Mouse (Mus musculus): ENCODE data around the gene Olfr56. TPM values are rescaled to one million over a fixed set of nuclear protein-coding genes. Genes with fewer than 3 reads are reported as not detected.

The Olfr56 gene
- total and polyA plus RNA-seq, 3 experiments = 0.01 to 0.27 TPM; not detected in 1

DNA sequence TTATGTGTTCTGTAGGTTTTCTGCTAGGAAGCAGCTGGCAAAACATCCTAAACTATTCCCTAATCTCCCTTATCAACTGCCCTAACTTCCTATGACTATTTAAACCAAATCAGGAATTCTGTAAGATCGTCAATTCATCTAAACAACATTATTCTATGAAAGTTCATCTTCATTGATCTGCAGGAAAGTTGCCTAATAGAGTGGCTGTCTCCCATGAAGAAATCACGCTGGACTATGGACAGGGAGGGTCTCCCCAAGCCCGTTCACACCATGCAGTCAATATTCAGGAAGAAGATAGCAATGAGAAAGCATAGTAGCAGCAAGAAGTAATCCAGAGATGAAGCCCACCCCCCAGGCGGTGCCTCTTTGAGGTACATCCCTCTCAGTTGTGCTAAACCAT is 112.5 kb downstream of the Olfr56 start:
- TF ChIP-seq TAL1 (conservative IDR thresholded peaks at IDR 0.05; ENCODE audit: low read depth, low read length) (no peak), POLR2AphosphoS5 (IDR thresholded peaks at IDR 0.05; ENCODE audit: insufficient replicate concordance, low read depth, low read length) (no peak), GATA2 (IDR thresholded peaks at IDR 0.05; ENCODE audit: borderline replicate concordance, low read depth, low read length) (no peak), CTCF (IDR thresholded peaks at IDR 0.05; ENCODE audit: low read depth, low read length) (no peak), GATA1 (IDR thresholded peaks at IDR 0.05; ENCODE audit: borderline replicate concordance, low read length) (no peak)
- no peaks in the 10 kb centered on the region for H3K27me3 ChIP-seq (ENCODE audit: insufficient read depth, low read length)
- H3K9me3 ChIP-seq (replicated peaks) = no peaks in the 10 kb centered on the region
- H3K36me3 ChIP-seq (replicated peaks) = peaks cover 26% of the 10 kb centered on the region
- peaks cover 74% of the 10 kb centered on the region for H3K4me1 ChIP-seq (ENCODE audit: insufficient read depth, low read depth, low read length)
- DNase-seq (ENCODE audit: low spot score) (no peak), ATAC-seq (ENCODE audit: extremely low read depth, insufficient number of reproducible peaks, low FRiP score, poor library complexity, severe bottlenecking) (no peak)
- H3K4me3 ChIP-seq (ENCODE audit: low read depth, low read length) = peak overlapping the region; percentile 8; the same call in 1 of the 2 replicates

DNA sequence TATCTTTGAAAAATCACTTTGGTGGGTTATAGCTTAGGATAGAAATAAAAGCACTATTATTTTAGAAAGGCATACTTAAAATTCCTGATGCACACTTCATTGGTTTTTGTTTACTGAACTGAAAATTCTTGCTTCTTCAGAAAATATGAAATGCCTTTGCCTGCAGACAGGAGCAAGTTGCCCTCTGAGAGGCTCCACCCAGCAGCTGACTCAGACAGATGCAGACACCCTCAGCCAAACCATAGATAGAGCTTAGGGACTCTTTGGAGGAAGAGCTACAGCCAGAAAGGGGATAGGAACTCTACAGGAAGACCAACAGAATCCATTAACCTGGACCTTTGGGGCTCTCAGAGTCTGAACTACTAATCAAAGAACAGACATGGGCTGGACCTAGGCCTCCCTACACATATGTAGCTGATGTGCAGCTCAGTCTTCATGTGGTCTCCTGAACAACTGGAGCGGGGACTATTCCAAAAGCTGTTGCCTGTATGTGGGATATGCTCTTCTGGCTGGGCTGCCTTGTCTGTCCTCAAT is 113.4 kb downstream of the Olfr56 start:
- peaks cover 34% of the 10 kb centered on the region for H3K36me3 ChIP-seq (replicated peaks)
- no peaks in the 10 kb centered on the region for H3K9me3 ChIP-seq (replicated peaks)
- H3K4me3 ChIP-seq (ENCODE audit: low read depth, low read length) = no peak overlapping the region
- TF ChIP-seq CTCF (IDR thresholded peaks at IDR 0.05; ENCODE audit: low read depth, low read length) (no peak), POLR2AphosphoS5 (IDR thresholded peaks at IDR 0.05; ENCODE audit: insufficient replicate concordance, low read depth, low read length) (no peak), TAL1 (conservative IDR thresholded peaks at IDR 0.05; ENCODE audit: low read depth, low read length) (no peak), GATA2 (IDR thresholded peaks at IDR 0.05; ENCODE audit: borderline replicate concordance, low read depth, low read length) (no peak), GATA1 (IDR thresholded peaks at IDR 0.05; ENCODE audit: borderline replicate concordance, low read length) (no peak)
- ATAC-seq (ENCODE audit: extremely low read depth, insufficient number of reproducible peaks, low FRiP score, poor library complexity, severe bottlenecking) = no peak
- no peaks in the 10 kb centered on the region for H3K27me3 ChIP-seq (ENCODE audit: insufficient read depth, low read length)
- peaks cover 73% of the 10 kb centered on the region for H3K4me1 ChIP-seq (ENCODE audit: insufficient read depth, low read depth, low read length)
- no peak for DNase-seq (ENCODE audit: low spot score)

DNA sequence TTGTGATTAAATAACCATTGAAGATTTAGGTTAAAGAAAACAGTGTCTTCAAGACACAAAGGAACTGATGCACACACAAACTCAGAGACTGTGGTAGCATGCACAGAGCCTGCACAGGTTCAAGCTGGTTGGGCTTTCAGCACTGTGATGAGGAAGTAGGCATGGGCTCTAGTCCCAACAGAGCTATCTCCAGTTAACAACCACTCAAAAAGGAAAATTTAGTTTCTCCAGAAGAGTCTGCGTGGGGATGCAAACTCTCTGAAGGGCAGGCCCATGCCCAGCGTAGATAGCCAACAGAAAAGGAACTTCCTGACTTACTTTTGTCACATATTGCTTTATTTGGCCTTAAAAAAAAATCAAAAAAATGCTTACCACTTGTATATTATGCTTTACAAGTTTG is 114.1 kb downstream of the Olfr56 start:
- Histone ChIP-seq H3K27me3 (ENCODE audit: insufficient read depth, low read length) (no peaks in the 10 kb centered on the region), H3K9me3 (replicated peaks) (no peaks in the 10 kb centered on the region), H3K4me1 (ENCODE audit: insufficient read depth, low read depth, low read length) (peaks cover 72% of the 10 kb centered on the region), H3K4me3 (ENCODE audit: low read depth, low read length) (no peak overlapping the region), H3K36me3 (replicated peaks) (peaks cover 40% of the 10 kb centered on the region)
- TF ChIP-seq GATA1 (IDR thresholded peaks at IDR 0.05; ENCODE audit: borderline replicate concordance, low read length) = no peak
- no peak for TF ChIP-seq CTCF (IDR thresholded peaks at IDR 0.05; ENCODE audit: low read depth, low read length)
- TF ChIP-seq POLR2AphosphoS5 (IDR thresholded peaks at IDR 0.05; ENCODE audit: insufficient replicate concordance, low read depth, low read length) = no peak
- no peak for TF ChIP-seq TAL1 (conservative IDR thresholded peaks at IDR 0.05; ENCODE audit: low read depth, low read length)
- no peak for TF ChIP-seq GATA2 (IDR thresholded peaks at IDR 0.05; ENCODE audit: borderline replicate concordance, low read depth, low read length)
- DNase-seq (ENCODE audit: low spot score) (no peak), ATAC-seq (ENCODE audit: extremely low read depth, insufficient number of reproducible peaks, low FRiP score, poor library complexity, severe bottlenecking) (no peak)

DNA sequence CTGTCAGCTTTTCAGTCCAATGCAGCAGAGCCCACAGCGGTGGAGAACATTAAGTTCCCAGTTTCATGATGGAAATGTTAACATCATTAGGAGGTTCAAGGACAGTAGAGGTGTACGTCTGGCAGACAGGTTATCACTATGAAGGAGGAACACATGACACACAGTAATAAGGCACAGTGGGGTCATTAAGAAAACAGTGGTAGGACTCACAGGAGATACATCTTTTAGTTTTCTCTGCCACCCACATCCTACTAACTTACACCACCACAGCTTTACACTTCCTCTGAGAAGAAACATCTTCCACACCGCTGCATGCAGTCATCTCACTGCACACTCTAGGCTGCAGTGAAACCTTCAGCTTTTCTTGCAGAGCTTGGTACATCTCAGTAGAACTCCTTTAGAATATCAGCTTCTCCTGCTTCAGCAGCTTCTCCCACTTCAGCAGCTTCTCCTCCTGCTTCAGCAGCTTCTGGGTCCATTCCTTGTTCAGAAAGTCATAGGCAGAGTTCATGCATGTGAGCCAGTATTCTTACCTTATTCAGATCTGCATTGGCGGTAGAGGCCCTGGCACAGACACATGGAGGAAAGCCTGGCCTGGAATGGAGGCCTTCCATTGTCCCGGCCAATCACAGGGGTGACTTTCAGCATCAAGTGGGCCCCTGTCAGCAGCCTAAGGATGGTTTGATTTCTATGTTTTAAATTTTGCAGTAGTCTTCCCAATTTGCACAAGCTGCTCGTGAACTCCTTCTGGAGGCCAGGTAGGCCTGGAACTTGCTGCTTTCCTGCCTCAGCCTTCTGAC is 115.4 kb downstream of the Olfr56 start:
- ATAC-seq (ENCODE audit: extremely low read depth, insufficient number of reproducible peaks, low FRiP score, poor library complexity, severe bottlenecking) (no peak), DNase-seq (ENCODE audit: low spot score) (no peak)
- H3K4me1 ChIP-seq (ENCODE audit: insufficient read depth, low read depth, low read length) = peaks cover 61% of the 10 kb centered on the region
- no peak for TF ChIP-seq CTCF (IDR thresholded peaks at IDR 0.05; ENCODE audit: low read depth, low read length)
- TF ChIP-seq POLR2AphosphoS5 (IDR thresholded peaks at IDR 0.05; ENCODE audit: insufficient replicate concordance, low read depth, low read length) = no peak
- TF ChIP-seq GATA1 (IDR thresholded peaks at IDR 0.05; ENCODE audit: borderline replicate concordance, low read length) = no peak
- TF ChIP-seq GATA2 (IDR thresholded peaks at IDR 0.05; ENCODE audit: borderline replicate concordance, low read depth, low read length) = no peak
- no peak for TF ChIP-seq TAL1 (conservative IDR thresholded peaks at IDR 0.05; ENCODE audit: low read depth, low read length)
- no peak overlapping the region for H3K4me3 ChIP-seq (ENCODE audit: low read depth, low read length)
- no peaks in the 10 kb centered on the region for H3K27me3 ChIP-seq (ENCODE audit: insufficient read depth, low read length)
- peaks cover 50% of the 10 kb centered on the region for H3K36me3 ChIP-seq (replicated peaks)
- H3K9me3 ChIP-seq (replicated peaks) = no peaks in the 10 kb centered on the region

DNA sequence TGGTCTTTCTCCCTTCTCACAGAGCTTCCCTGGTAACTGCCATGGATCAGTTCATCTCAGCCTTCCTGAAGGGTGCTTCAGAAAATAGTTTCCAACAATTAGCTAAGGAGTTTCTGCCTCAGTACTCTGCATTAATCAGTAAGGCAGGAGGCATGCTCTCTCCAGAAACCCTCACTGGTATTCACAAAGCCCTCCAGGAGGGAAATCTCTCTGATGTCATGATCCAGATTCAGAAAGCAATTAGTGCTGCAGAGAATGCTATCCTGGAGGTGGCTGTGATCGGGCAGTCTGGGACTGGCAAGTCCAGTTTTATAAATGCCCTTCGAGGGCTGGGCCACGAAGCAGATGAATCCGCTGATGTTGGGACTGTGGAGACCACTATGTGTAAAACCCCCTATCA is 116.7 kb downstream of the Olfr56 start:
- ATAC-seq (ENCODE audit: extremely low read depth, insufficient number of reproducible peaks, low FRiP score, poor library complexity, severe bottlenecking) (no peak), DNase-seq (ENCODE audit: low spot score) (no peak)
- peaks cover 50% of the 10 kb centered on the region for H3K36me3 ChIP-seq (replicated peaks)
- H3K4me1 ChIP-seq (ENCODE audit: insufficient read depth, low read depth, low read length) = peaks cover 64% of the 10 kb centered on the region
- H3K4me3 ChIP-seq (ENCODE audit: low read depth, low read length) = no peak overlapping the region
- TF ChIP-seq CTCF (IDR thresholded peaks at IDR 0.05; ENCODE audit: low read depth, low read length) = no peak
- no peak for TF ChIP-seq TAL1 (conservative IDR thresholded peaks at IDR 0.05; ENCODE audit: low read depth, low read length)
- no peak for TF ChIP-seq GATA1 (IDR thresholded peaks at IDR 0.05; ENCODE audit: borderline replicate concordance, low read length)
- no peak for TF ChIP-seq POLR2AphosphoS5 (IDR thresholded peaks at IDR 0.05; ENCODE audit: insufficient replicate concordance, low read depth, low read length)
- no peak for TF ChIP-seq GATA2 (IDR thresholded peaks at IDR 0.05; ENCODE audit: borderline replicate concordance, low read depth, low read length)
- H3K27me3 ChIP-seq (ENCODE audit: insufficient read depth, low read length) = no peaks in the 10 kb centered on the region
- no peaks in the 10 kb centered on the region for H3K9me3 ChIP-seq (replicated peaks)

DNA sequence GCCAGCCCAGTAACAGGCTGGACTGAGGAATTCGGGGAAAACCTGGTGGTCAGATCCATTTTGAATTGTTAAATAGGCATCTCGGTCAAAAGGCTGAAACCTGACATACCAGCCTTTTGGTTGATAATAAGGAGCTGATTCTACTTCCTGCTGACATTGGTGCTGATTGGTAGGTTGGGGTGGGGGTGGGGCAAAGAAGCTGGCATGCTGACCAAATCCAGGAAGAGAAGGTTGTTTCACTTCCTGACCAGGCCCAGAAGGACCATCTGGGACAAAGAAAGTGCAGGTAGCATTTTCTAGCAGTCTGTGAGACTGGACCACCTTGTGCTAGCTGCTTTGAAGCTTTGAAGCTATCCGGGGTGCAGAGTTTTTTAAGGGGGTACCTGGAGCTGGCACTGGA is 121.7 kb downstream of the Olfr56 start:
- Histone ChIP-seq H3K9me3 (replicated peaks) (no peaks in the 10 kb centered on the region), H3K27me3 (ENCODE audit: insufficient read depth, low read length) (no peaks in the 10 kb centered on the region), H3K4me1 (ENCODE audit: insufficient read depth, low read depth, low read length) (peaks cover 71% of the 10 kb centered on the region), H3K36me3 (replicated peaks) (peaks cover 48% of the 10 kb centered on the region), H3K4me3 (ENCODE audit: low read depth, low read length) (peak overlapping the region; percentile 67)
- DNase-seq (ENCODE audit: low spot score) (peak; percentile 68), ATAC-seq (ENCODE audit: extremely low read depth, insufficient number of reproducible peaks, low FRiP score, poor library complexity, severe bottlenecking) (peak; percentile 50; the same call in 1 of the 2 replicates)
- TF ChIP-seq GATA1 (IDR thresholded peaks at IDR 0.05; ENCODE audit: borderline replicate concordance, low read length) = no peak
- TF ChIP-seq POLR2AphosphoS5 (IDR thresholded peaks at IDR 0.05; ENCODE audit: insufficient replicate concordance, low read depth, low read length) = no peak
- no peak for TF ChIP-seq GATA2 (IDR thresholded peaks at IDR 0.05; ENCODE audit: borderline replicate concordance, low read depth, low read length)
- no peak for TF ChIP-seq CTCF (IDR thresholded peaks at IDR 0.05; ENCODE audit: low read depth, low read length)
- no peak for TF ChIP-seq TAL1 (conservative IDR thresholded peaks at IDR 0.05; ENCODE audit: low read depth, low read length)
